Mouse (Mus musculus) right cerebral cortex, postnatal 10 days (tissue): ENCODE data around the gene Rpusd1.

Source experiments
- DNase-seq, 2 experiments: peaks; one replicate each; pipeline ENCODE4 v3.0.0; 2021; ENCODE audit warnings: low spot score in 2 of 2

The Rpusd1 gene

GRCm38 (mm10) chr17:25727265-25728008 lies at the start of gene Rpusd1, which contains the start of gene Chtf18:
Gene Rpusd1, plus strand, starts transcription at chr17:25727670.
Gene Chtf18, minus strand, starts transcription at chr17:25727419.
- peak; percentile 100 for DNase-seq

DNA sequence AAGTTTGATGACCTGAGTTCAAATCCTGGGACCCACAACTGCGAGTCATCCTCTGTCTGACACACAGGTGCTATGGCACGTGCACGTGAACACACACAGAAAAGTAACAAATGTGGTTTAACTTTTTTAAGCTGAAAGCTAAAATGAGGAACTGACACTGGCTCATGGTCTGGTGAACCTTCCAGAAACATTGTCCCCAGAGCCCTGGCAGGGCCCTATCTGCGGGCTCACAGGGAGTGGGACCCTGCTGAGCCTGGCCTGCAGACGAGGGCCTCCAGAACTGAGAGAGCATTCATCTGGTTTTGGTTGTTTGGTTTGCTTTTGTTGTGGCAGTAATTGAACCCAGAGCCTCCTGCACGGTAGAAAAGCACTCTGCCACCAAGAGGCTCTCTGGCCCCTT lies 49.5 kb upstream of the Rpusd1 start:
- DNase-seq, result no peak

DNA sequence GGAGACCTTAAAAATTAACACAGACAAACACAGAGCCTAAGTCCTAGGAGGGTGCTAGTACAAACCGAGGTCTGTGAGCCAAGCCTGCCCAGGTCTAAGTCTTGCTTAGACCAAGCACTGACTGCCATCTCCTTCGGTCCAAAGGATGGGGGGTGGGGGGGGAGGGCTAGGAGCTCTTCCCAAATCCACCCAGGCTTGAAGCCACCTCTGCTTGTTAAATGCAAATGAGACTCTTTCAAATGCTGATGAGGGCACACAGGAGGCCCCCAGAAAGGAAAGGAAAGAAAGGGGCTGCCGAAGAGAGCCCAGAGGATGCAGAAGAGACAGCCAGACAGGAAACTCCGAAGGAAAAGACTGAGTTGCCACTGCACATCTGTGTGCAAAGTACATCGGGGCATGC lies 47.7 kb upstream of the Rpusd1 start:
- DNase-seq, result peak in 1 of 2 experiments; percentile 26

DNA sequence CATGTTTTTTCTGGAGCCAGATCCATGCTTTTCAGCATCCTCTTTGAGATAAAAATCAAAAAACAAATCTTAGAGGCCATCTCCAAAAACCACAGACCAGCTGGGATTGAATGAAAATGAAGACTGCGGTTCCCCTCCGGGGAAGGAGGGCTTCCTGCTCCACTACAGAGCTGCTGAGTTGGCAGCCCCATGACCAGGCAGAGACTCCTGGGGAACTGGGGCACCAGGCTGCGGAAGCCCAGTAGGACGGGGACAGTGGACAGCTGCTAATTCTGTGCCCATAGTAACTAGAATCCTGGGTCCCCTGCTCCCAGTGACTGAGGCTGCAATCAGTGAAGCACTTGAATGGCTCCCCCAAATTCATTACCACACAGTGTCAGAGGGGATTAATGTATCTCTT lies 45.8 kb upstream of the Rpusd1 start:
- peak; percentile 53 to 57 for DNase-seq

GRCm38 (mm10) chr17:25686323-25686722 lies 41.1 kb upstream of the Rpusd1 start:
- peak; percentile 36 to 47 for DNase-seq

GRCm38 (mm10) chr17:25688922-25689321 lies 38.5 kb upstream of the Rpusd1 start:
- DNase-seq, result no peak

- DNase-seq, result no peak
Measured at GRCm38 (mm10) chr17:25696263-25696662, 31.2 kb upstream of the Rpusd1 start.

DNA sequence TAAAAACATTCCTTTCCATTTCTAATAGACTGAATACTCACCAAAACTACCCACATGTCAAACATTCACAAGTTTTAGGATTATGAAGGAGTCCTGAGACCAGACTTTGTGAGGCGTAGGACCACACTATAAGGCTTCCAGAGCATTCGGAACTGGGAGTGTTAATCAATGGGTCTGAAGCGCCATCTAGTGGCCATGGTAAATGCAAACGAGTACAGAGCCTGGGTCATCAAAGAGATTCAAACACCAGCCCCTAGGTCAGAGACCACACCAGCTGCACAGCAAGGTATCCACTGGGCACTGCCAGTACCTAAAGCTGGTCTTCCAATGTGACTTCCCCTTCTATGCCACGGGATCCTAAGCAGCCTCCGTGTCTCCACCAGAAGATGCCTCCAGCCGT lies 29.0 kb upstream of the Rpusd1 start:
- DNase-seq, result peak; percentile 85 to 91

DNA sequence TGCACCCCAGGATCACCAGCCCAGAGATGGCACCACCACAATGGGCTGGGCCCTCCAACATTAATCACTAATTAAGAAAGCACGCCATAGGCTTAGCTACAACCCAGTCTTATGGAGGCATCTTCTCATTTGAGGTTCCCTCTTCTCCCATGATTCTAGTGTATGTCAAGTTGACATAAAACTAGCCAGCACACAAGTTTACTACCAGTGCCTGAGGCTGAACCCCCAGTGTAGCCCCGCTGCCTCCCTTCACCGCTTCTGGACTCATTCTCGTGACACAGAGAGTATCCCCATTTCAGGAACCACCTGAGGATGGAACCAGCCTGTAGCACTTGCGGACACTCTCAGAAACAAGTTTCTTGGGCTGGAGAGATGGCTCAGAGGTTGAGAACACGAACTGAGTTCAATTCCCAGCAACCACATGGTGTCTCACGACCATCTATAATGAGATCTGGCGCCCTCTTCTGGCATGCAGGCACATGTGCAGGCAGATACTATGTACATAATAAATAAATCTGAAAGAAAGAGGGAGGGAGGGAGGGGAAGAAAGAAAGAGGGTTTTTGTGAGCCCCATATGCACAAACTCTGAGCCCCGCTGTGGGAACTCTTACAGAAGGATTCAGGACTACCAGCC lies 26.5 kb upstream of the Rpusd1 start:
- DNase-seq, result no peak

- no peak for DNase-seq
Measured at GRCm38 (mm10) chr17:25709994-25710393, 17.5 kb upstream of the Rpusd1 start.

DNA sequence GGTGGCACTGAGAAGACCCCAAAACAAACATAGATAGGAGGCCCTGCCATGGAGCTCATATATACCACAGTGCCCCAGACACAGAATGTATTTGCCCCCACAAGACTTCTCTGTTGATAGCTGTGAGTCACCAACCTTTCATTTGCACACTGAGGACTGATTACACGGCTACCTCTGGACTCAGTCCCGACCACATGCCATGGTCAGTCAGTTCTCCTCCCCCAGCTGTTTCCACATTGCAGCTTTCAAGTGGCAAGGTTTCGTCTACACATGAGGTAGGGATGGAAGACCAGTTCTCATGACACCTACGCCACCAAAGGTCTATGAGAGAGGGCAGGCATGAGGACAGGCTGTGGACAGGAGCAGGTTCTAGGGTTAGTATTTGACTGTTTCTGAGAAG lies 16.3 kb upstream of the Rpusd1 start:
- DNase-seq, result no peak

DNA sequence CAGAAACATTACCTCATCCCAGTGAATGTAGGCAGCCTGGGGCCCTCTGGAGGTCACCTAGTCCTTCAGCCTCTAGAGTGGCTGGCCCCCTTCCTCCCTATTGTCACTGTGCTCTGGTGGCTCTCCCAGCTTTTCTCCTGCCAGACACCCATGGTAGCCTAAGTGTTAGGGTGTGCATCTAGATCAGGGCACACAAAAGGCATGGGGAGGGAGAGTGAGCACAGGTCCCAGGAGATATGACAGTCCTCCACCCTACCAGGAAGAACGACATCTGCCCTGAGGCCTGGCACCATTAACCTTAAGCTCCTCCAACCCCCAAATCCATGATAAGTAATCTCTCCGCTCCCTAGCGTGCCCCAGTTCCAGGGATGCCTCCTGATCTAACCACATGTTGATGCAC lies 11.8 kb upstream of the Rpusd1 start:
- no peak for DNase-seq

DNA sequence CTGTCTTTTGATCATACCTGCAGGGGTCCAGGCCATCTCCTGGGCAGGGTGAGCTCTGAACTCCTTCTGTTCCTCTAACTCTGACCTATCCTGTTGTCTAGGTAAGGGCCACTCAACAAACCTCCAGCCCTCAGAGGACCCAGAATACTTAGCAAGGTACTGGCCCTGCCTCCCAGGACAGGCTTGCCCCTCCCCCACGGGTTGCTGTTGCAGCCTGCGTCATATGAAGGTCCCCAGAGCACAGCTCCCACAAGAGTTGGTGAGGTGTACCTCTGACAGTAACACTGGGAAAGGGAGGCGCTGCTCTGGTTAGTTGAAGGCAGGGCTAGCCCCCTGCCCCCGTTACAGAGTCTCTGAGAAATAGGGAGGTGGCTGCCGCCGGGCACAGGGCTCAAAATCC lies 11.3 kb upstream of the Rpusd1 start:
- no peak for DNase-seq

DNA sequence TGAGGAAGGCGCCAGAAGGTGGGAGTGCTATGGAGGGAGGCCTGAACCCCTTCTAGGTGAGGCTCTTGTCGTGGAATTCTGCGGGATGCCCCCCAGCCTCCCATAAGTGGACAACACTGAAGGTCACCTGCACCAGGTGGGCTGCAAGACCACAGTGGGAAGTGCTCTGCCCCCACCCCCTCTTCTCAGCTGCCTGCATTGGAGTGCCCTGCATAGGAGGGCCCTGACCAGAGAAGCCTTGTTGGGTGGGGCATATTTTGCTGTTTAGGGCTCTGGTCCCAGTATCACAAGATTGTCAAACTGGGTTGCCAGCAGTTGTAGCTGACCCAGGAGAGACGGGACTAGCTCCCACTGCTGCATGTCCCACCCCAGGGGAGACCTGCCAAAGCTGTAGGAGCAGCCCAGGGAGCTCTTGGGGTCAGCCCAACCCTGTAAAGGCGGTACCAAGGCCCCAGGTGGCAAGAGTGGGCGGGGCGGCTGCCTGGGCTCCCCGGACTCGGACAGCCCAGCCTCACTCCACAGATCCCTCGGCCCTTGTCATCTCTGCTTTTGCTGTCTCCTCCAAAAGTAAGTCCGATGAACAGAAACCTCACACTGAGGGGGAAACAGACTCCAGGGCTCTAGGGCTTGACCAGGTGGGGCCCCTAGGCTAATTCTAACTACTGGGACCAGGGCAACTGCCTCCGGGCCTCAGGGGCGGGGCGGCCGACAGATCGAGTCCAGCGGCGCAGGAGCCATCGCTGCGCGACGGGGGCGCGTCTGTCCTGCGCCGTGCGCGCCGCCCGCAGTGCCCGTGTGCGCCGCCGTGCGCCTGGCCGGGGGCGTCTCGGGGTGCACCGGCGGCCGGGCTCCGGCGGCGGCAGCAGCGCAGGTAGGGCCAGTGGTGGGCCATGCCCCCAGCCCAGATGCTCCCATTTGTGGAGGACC lies 10.5 kb upstream of the Rpusd1 start, which contains the start of gene Gng13:
Gng13 (plus strand) TSS at position 461 of the 927 bp plus-strand sequence.
- DNase-seq, result no peak

DNA sequence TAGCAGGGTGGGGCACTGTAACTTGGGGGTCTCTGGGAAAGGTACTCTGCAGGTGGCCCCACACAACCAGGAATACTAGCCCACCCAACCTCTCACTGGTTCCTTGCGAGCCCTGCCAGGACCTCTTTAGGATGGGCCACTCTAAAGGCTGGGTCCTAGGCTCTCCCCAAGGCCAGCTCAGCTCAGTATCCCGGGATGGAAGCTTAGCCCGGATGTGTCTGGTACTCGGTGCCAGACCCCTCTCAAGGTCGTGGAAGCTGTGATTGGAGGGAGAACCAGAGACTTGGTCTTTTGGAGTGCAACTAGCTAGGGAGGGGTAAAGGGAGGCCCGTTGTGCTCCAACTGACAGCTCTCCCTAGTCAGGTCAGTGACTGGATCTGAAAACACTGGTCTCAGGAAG lies 9.8 kb upstream of the Rpusd1 start:
- DNase-seq, result no peak

DNA sequence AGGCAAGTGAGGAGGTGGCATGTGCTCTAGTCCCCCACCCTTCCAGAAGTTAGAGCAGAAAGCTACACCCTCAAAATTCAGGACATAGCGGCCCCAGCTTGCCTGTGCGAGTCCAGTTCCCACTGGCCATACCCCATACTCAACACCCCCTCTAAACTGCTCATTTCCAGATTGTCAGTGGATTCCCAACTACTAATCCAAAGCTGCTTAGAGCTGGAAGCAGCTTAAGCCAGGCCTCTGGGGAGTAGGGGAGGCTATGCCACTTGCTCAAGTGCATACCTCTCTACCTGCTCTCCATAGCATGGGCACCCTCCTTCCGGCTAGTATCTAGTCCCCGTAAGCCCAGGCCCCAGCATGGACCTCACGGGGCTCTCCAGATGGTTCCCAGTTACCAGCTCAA lies 6.0 kb upstream of the Rpusd1 start:
- no peak for DNase-seq

GRCm38 (mm10) chr17:25723470-25723869 lies 4.0 kb upstream of the Rpusd1 start:
- DNase-seq, result no peak

DNA sequence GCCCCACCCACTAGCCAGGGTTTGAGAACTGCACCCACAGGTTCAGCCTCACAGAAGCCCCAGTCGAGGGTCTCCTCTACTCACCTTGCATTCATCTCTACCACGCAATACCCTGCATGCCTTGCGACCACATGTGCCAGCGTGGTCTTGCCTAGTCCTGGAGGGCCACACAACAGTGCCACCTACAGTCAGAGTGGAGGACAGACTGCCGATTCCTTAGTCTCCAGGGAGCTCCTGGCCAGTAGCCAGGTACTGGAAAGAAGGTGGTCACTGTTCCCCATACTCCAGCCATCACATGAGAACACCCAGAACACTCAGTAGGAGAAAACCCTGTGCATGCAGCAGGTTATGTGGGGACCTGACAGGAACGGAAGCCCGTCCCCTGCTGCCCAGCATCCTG lies 3.6 kb upstream of the Rpusd1 start:
- DNase-seq, result no peak

DNA sequence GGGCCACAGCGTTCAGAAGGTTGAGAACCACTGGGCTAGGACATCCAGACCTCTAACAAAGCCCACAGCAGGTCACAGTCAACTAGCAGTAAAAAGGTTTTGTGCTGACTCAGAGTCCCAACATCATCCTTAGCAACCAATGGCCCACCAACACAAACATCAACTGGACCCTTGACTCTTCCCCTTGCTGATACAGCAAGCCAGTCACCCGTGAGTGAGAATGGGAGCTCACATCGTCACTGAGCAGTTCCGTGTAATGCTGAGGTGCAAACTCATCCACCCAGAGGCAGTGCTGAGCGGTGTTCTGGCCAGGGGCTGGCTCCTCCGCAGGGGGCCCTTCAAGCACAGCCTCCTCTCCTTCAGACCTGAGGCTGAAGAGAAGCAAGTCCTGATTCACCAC lies 2.2 kb upstream of the Rpusd1 start:
- no peak for DNase-seq

- DNase-seq, result no peak
Measured at GRCm38 (mm10) chr17:25728009-25728270, 470 bp downstream of the Rpusd1 start.

- DNase-seq, result peak; percentile 87 to 89
Measured at GRCm38 (mm10) chr17:25732082-25732481, 4.6 kb downstream of the Rpusd1 start.

- DNase-seq, result no peak
Measured at GRCm38 (mm10) chr17:25735246-25735645, 7.8 kb downstream of the Rpusd1 start.

DNA sequence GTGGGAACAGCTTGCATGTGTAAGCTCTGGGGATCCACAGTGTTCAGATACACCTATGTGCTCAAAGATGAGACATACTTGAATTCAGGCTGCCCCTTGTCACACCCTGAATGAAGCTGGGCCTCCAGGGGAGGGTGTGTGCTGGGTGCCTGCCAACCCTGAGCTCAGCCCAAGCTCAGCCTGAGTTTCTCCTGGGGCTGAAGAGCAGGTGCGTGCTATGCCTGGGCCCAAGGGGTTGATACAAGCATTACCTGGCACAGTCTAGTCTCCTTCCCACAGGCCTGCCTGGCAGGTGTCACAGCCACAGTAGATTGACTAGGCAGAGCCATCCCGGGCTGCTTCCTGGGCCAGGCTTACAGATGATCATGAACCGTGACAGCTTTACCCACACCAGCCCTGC lies 8.3 kb downstream of the Rpusd1 start, which contains the start of gene Mslnl:
Mslnl (plus strand) TSS at position 298 of the 400 bp plus-strand sequence.
- DNase-seq, result no peak
